Mouse (Mus musculus) liver, embryonic 16.5 days (tissue): ENCODE data around the gene Olfr667. TPM values are rescaled to one million over a fixed set of nuclear protein-coding genes. Genes with fewer than 3 reads are reported as not detected.
"Not testable (repeated sequence)": the region's sequence is repeated elsewhere in the genome, so short reads cannot be mapped to it uniquely, and the experiment has no call there.

Source experiments
- ATAC-seq: fragments of 200-750 bp; cut with Nextera tagmentation; 2 replicates; pipeline ENCODE4 v1.8.0; 2017; ENCODE audit warnings: low read depth, mild to moderate bottlenecking, moderate number of reproducible peaks, moderate library complexity
- H3K27ac ChIP-seq: fragments of 300-500 bp; sonication (generic); 2 replicates; pipeline ENCODE4 v1.5.1; 2014; ENCODE audit warnings: mild to moderate bottlenecking, low read length
- H3K27me3 ChIP-seq: fragments of 300-500 bp; sonication (generic); 2 replicates; pipeline ENCODE4 v1.6.1; 2014; ENCODE audit warnings: low read depth, low read length, mixed read lengths; ENCODE audit not compliant: control insufficient read depth, insufficient read depth
- H3K36me3 ChIP-seq: fragments of 300-500 bp; sonication (generic); 2 replicates; pipeline ENCODE4 v1.6.1; 2014; ENCODE audit warnings: mild to moderate bottlenecking; ENCODE audit not compliant: control insufficient read depth, insufficient read depth
- H3K4me1 ChIP-seq: fragments of 300-500 bp; sonication (generic); 2 replicates; pipeline ENCODE4 v1.6.1; 2014; ENCODE audit warnings: low read depth, low read length, mixed read lengths; ENCODE audit not compliant: control insufficient read depth
- H3K4me2 ChIP-seq: fragments of 300-500 bp; sonication (generic); 2 replicates; pipeline ENCODE4 v1.6.1; 2014; ENCODE audit warnings: low read depth, low read length, mixed read lengths
- H3K4me3 ChIP-seq: fragments of 300-500 bp; sonication (generic); 2 replicates; pipeline ENCODE4 v1.5.1; 2014; ENCODE audit warnings: low read depth, mild to moderate bottlenecking, low read length
- H3K9ac ChIP-seq: fragments of 300-500 bp; sonication (generic); 2 replicates; pipeline ENCODE4 v1.6.1; 2014; ENCODE audit warnings: low read depth, low read length
- H3K9me3 ChIP-seq: fragments of 300-500 bp; sonication (generic); replicated peaks from 2 replicates; pipeline ENCODE4 v1.6.1; 2016; ENCODE audit warnings: low read length; ENCODE audit not compliant: control insufficient read depth
- WGBS: fragments of 180-500 bp; shearing (Covaris S2); extraction: QIAGEN DNeasy Blood & Tissue Kit; methylation state at CpG from one replicate; pipeline ENCODE4 v1.1.7; 2014; ENCODE audit not compliant: insufficient replicate concordance; 5-methylcytosine and 5-hydroxymethylcytosine counted together
- polyA plus RNA-seq: library from polyadenylated mRNA; unstranded; fragments of >200 nt; fragmentation: Nextera tagmentation; extraction: Ambion mirVana; gene quantifications from 2 replicates; pipeline ENCODE4 v1.2.1, GENCODE M21; 2015

Gene Olfr667
- not detected in 2 replicates for polyA plus RNA-seq

DNA sequence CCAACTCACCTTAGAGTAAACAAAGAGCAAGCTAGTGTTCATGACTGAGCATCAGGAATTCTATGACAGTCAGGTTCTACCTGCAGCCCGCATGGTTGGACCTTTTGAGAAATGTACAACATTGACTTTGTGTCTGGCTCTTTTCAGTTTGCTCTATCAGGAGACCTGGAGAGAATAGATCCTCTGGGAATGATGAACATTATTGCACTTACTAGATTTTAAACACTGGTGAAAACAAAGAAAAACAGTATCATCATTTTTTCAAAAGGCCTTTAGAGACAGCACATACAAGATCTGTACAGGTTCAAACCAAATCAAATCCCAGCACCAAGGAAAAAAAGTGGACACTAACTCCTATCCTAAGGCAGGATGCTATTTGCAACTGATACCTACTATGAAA, at the start of gene Olfr667:
Gene Olfr667 (minus strand): TSS at position 101 of the 400 bp plus-strand sequence.
- no peak for ATAC-seq

DNA sequence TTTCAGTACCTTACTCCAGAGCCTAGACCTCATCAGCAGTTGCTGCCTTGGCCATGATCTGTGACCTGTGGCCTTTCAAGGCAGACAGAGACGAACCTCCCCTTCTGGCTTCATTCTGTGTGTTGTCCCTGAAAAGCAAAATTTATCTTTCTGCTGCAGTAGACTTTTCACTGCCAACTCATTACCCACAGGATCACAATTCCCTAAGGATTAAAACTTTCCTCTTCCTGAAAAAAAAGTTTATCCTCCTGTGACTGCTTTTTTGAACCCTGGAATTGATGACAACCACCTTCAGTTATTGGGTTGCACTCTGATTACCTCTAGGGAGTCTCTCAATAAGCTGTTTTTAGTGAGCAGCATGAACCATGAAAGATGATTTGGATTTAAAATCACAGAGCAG, 41.2 kb upstream of the Olfr667 start, which contains the start of gene Olfr670:
Gene Olfr670 (minus strand): TSS at position 101 of the 400 bp plus-strand sequence.
- Histone ChIP-seq H3K36me3 (no peaks in the 10 kb centered on the region), H3K4me3 (no peak within 1 kb of the TSS), H3K9me3 (no peaks in the 10 kb centered on the region), H3K27me3 (no peaks in the 10 kb centered on the region), H3K27ac (no peak within 1 kb of the TSS), H3K9ac (no peak within 1 kb of the TSS), H3K4me1 (no peaks in the 10 kb centered on the region), H3K4me2 (no peak within 1 kb of the TSS)
- no peak for ATAC-seq
- 48% methylated on average over 1 of the region's 1 CpGs for WGBS

More for the DNA sequence above, at the start of gene Olfr667:
- Histone ChIP-seq H3K27ac (no peak within 1 kb of the TSS), H3K9ac (no peak within 1 kb of the TSS), H3K4me1 (no peaks in the 10 kb centered on the region), H3K27me3 (no peaks in the 10 kb centered on the region), H3K36me3 (no peaks in the 10 kb centered on the region), H3K4me3 (no peak within 1 kb of the TSS), H3K9me3 (no peaks in the 10 kb centered on the region), H3K4me2 (no peak within 1 kb of the TSS)
- WGBS: 67% methylated on average over 1 of the region's 1 CpGs

DNA sequence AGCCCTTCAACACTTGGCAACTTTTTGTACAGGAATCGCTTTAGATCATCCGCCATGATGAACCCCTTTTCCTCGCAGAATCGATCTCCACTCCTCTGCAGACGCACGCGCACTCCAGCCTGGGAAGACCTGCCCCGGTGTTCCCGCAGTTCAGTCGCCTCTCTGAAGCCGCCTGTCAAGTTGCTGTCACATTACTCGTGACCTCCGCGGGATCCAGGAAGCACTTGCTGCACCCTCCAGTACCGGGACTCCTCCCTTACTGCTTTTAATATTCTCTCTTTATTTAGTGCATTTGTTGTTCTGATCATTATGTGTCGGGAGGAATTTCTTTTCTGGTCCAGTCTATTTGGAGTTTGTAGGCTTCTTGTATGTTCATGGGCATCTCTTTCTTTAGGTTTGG, 29.0 kb upstream of the Olfr667 start:
- peak; percentile 47; the same call in 1 of the 2 replicates for ATAC-seq
- 79% methylated on average over 16 of the region's 16 CpGs for WGBS
- H3K27me3 ChIP-seq, H3K4me2 ChIP-seq, H3K4me3 ChIP-seq, H3K36me3 ChIP-seq, H3K27ac ChIP-seq, H3K9ac ChIP-seq, H3K9me3 ChIP-seq, H3K4me1 ChIP-seq: not testable (repeated sequence)

DNA sequence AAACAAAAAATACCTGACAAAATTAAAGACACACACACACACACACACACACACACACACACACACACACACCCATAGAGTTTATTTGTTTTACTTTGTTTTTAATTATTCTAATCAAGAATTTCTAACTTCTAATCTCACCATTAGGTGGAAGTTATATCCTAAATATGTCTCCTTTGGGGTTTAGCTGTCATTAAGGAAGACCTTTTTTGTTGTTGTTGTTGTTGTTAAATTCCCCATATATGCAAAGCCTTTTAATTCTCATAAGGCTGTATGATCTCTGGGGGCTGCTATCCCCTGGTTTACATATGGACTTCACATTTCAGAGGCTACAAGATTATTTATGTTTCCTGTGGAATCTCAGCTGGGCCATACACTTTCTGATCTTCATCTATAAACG, 12.7 kb upstream of the Olfr667 start, which contains the start of gene Olfr669:
Gene Olfr669 (plus strand): TSS at position 301 of the 400 bp plus-strand sequence.
- ATAC-seq: no peak
- no peaks in the 10 kb centered on the region for H3K9me3 ChIP-seq
- no peak within 1 kb of the TSS for H3K4me2 ChIP-seq
- H3K27me3 ChIP-seq: no peaks in the 10 kb centered on the region
- no peak within 1 kb of the TSS for H3K4me3 ChIP-seq
- H3K9ac ChIP-seq: no peak within 1 kb of the TSS
- no peak within 1 kb of the TSS for H3K27ac ChIP-seq
- no peaks in the 10 kb centered on the region for H3K4me1 ChIP-seq
- 54% methylated on average over 1 of the region's 1 CpGs for WGBS
- H3K36me3 ChIP-seq: no peaks in the 10 kb centered on the region

DNA sequence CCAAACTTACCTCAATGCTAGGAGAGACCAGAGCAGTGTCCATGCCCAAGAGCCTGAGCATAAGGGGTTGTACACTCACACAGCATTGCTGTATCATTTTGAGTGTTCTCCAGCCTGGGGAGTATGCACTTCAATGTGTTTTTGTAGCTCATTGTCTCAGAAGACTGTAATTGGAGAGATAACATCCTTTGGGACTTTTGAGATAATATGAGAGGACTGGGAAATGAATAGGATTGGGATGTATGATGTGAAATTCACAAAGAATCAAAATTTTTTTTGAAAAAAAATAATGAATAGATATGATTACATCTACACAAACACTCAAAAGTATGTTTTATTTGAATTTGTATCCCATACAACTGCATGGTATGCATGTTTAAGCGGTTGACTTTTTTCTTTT, 6.7 kb upstream of the Olfr667 start, which contains the start of gene Olfr668:
Gene Olfr668 (minus strand): TSS at position 101 of the 400 bp plus-strand sequence.
- 52% methylated on average over 1 of the region's 1 CpGs for WGBS
- ATAC-seq: no peak
- Histone ChIP-seq H3K27me3 (no peaks in the 10 kb centered on the region), H3K4me3 (no peak within 1 kb of the TSS), H3K9ac (no peak within 1 kb of the TSS), H3K27ac (no peak within 1 kb of the TSS), H3K4me2 (no peak within 1 kb of the TSS), H3K4me1 (no peaks in the 10 kb centered on the region), H3K36me3 (no peaks in the 10 kb centered on the region), H3K9me3 (no peaks in the 10 kb centered on the region)

DNA sequence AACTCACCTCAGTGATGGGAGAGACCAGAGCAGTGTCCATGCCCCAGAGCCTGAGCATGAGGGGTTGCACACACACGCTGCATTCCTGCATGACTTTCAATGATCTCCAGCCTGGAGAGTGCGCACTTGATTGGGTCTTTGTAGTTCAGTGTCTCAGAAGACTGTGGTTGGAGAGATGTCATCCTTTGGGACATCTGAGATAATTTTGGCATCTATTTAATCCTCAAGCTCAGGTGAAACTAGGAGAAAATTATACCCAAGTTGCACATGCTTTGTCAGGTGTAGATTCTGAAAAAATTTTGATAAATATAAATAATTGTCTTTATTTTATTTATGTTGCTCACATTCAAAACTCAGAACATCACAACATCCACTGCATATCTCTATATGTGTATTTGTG, 25.4 kb downstream of the Olfr667 start, which contains the start of gene Olfr666:
Gene Olfr666 (minus strand): TSS at position 101 of the 400 bp plus-strand sequence.
- Histone ChIP-seq H3K27ac (no peak within 1 kb of the TSS), H3K9ac (no peak within 1 kb of the TSS), H3K4me3 (no peak within 1 kb of the TSS), H3K4me2 (no peak within 1 kb of the TSS), H3K27me3 (no peaks in the 10 kb centered on the region), H3K4me1 (no peaks in the 10 kb centered on the region), H3K9me3 (no peaks in the 10 kb centered on the region), H3K36me3 (no peaks in the 10 kb centered on the region)
- ATAC-seq: no peak
- WGBS: 63% methylated on average over 2 of the region's 2 CpGs

DNA sequence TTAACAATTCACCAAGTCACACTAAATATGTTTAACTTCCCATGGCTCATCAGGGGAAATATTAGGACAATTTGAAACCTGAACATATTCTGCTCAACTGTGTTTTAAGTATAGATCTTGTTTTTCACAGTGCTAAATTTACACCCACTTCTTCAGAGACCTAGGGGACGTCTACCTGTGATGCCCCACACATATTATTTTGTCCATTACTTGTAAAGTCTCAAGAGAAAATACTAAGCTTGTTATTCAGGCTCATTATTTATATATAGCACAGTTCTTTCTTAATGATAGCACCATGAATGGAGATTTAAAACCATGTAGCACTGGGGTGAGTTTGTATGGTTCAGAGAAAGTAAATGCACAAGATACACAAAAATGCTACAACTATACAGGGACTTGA, 43.6 kb downstream of the Olfr667 start, which contains the start of gene Olfr665:
Gene Olfr665 (plus strand): TSS at position 301 of the 400 bp plus-strand sequence.
- no peak within 1 kb of the TSS for H3K9ac ChIP-seq
- no peak within 1 kb of the TSS for H3K4me3 ChIP-seq
- no peaks in the 10 kb centered on the region for H3K4me1 ChIP-seq
- no peaks in the 10 kb centered on the region for H3K27me3 ChIP-seq
- 11% methylated on average over 1 of the region's 1 CpGs for WGBS
- no peak within 1 kb of the TSS for H3K4me2 ChIP-seq
- H3K27ac ChIP-seq: no peak within 1 kb of the TSS
- H3K36me3 ChIP-seq: no peaks in the 10 kb centered on the region
- no peak for ATAC-seq
- no peaks in the 10 kb centered on the region for H3K9me3 ChIP-seq

Other genes starting within 250 kb of the Olfr667 start
- not detected in 2 replicates for gene Olfr661, start 235.0 kb downstream of the Olfr667 start, polyA plus RNA-seq
- gene Usp17le, start 144.0 kb downstream of the Olfr667 start, polyA plus RNA-seq: not detected in 2 replicates
- not detected in 2 replicates for gene Usp17lb, start 78.9 kb downstream of the Olfr667 start, polyA plus RNA-seq
- gene Usp17la, start 64.5 kb downstream of the Olfr667 start, polyA plus RNA-seq: not detected in 2 replicates
- not detected in 2 replicates for gene Olfr665, start 43.5 kb downstream of the Olfr667 start, polyA plus RNA-seq
- 0.05 TPM in 1 of 2 replicates, not detected in the other for gene Olfr666, start 25.5 kb downstream of the Olfr667 start, polyA plus RNA-seq
- not detected in 2 replicates for gene Olfr668, start 6.6 kb upstream of the Olfr667 start, polyA plus RNA-seq
- gene Olfr669, start 12.8 kb upstream of the Olfr667 start, polyA plus RNA-seq: not detected in 2 replicates
- gene Olfr670, start 41.1 kb upstream of the Olfr667 start, polyA plus RNA-seq: not detected in 2 replicates
- not detected in 2 replicates for gene Olfr671, start 57.6 kb upstream of the Olfr667 start, polyA plus RNA-seq
- gene Olfr672, start 80.5 kb upstream of the Olfr667 start, polyA plus RNA-seq: not detected in 2 replicates
- gene Olfr675, start 107.0 kb upstream of the Olfr667 start, polyA plus RNA-seq: not detected in 2 replicates
- gene Olfr676, start 111.2 kb upstream of the Olfr667 start, polyA plus RNA-seq: not detected in 2 replicates
- gene Olfr677, start 129.9 kb upstream of the Olfr667 start, polyA plus RNA-seq: not detected in 2 replicates
- gene Olfr678, start 143.0 kb upstream of the Olfr667 start, polyA plus RNA-seq: not detected in 2 replicates
- not detected in 2 replicates for gene Olfr679, start 159.7 kb upstream of the Olfr667 start, polyA plus RNA-seq
- gene Olfr680-ps1, start 171.3 kb upstream of the Olfr667 start, polyA plus RNA-seq: not detected in 2 replicates
- not detected in 2 replicates for gene Olfr681, start 195.4 kb upstream of the Olfr667 start, polyA plus RNA-seq
- not detected in 2 replicates for gene Olfr683, start 225.5 kb upstream of the Olfr667 start, polyA plus RNA-seq
- gene Olfr684, start 242.2 kb upstream of the Olfr667 start, polyA plus RNA-seq: not detected in 2 replicates